Mouse (Mus musculus) kidney, postnatal 14 days (tissue): ENCODE measurements at regions not wholly inside any gene's neighbourhood (a gene's known extent, or its start where the extent isn't known, plus 50 kb on each side); places are given as distances from the start of the nearest gene placed in this dataset.
"Not testable (repeated sequence)": the region's sequence is repeated elsewhere in the genome, so short reads cannot be mapped to it uniquely, and the experiment has no call there.

Experiments
- DNase-seq: peaks from one replicate; pipeline ENCODE4 v3.0.0; 2022; ENCODE audit warnings: mixed read lengths

DNA sequence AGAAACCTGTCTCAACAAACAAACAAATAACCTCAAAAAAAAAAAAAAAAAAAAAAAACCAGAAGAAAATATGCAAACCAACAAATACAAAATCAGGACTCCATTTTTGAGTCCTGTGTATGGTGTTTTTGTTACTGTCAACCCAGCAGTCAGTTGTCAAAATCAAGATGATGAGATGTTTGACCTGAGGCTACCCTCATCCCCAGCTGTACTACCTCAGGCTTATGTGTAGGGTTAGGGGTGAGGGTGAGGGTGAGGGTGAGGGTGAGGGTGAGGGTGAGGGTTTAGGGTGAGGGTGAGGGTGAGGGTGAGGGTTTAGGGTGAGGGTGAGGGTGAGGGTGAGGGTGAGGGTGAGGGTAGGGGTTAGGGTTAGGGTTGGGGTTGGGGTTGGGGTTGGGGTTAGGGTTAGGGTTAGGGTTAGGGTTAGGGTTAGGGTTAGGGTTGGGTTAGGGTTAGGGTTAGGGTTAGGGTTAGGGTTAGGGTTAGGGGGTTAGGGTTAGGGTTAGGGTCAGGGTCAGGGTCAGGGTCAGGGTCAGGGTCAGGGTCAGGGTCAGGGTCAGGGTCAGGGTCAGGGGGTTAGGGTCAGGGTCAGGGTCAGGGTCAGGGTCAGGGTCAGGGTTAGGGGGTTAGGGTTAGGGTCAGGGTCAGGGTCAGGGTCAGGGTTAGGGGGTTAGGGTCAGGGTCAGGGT lies 97.0 kb upstream of the Vmn2r87 start:
- DNase-seq = peak; percentile 15

DNA sequence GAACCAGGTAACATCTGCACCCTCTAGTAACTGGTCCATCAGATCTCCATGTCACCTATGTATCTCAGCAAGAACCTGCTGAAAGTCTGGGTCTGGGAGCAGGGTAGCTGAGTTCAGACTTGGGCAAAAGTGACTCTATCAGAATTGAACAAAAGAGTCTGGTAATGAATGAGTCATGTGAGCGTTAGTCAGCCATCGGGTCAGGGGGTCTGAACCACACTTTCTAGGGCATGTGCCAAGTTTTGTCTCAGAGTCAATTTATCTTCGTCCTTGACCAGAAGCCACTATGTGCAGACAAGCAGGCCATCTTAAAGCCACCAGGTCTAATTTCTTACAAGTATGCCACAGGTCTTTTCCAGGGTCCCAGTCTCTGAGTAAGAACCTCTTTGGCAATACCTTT lies 69.2 kb upstream of the Vmn2r87 start:
- DNase-seq = not testable (repeated sequence)

DNA sequence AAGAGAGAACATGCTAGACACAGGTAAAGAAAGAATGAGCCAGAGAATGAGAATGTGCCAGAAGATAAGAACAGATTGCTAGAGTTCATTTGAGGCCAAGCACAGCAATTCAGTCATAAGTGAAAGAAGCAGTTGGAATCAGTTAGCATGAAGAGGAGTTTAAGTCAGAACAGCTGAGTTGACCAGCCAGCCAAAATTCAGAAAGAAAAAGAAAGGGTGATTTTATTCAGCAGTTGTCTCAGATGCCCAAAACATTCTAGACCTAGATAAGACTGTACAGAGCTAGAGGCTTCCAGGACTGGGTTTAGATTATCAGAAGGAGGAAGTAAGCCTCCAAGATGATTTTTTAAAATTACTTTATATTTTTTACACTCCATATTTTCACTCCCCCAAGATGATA lies 51.4 kb upstream of the Vmn2r87 start:
- DNase-seq = no peak
